Mouse (Mus musculus) testis, adult 2 months (tissue): ENCODE results near the gene Rab3d.

ENCODE experiments used
- CTCF ChIP-seq: fragments of 200-500 bp; IDR thresholded peaks from 2 replicates; pipeline ENCODE4 v1.5.1; 2012; ENCODE audit warnings: low read depth, mild to moderate bottlenecking, inconsistent platforms, low read length, moderate library complexity; ENCODE audit not compliant: control insufficient read depth, insufficient read depth, insufficient replicate concordance
- POLR2A ChIP-seq: fragments of 200-500 bp; IDR thresholded peaks from 2 replicates; pipeline ENCODE4 v1.6.1; 2012; ENCODE audit warnings: low read depth, mild to moderate bottlenecking, inconsistent platforms, low read length, moderate library complexity; ENCODE audit not compliant: control insufficient read depth

- TF ChIP-seq CTCF, result no peak
- TF ChIP-seq POLR2A, result no peak
Observed at GRCm38 (mm10) chr9:21866641-21867040, 51.4 kb downstream of the Rab3d start.
